Mouse (Mus musculus): Measurements from ENCODE around the gene Ankzf1.

DNA sequence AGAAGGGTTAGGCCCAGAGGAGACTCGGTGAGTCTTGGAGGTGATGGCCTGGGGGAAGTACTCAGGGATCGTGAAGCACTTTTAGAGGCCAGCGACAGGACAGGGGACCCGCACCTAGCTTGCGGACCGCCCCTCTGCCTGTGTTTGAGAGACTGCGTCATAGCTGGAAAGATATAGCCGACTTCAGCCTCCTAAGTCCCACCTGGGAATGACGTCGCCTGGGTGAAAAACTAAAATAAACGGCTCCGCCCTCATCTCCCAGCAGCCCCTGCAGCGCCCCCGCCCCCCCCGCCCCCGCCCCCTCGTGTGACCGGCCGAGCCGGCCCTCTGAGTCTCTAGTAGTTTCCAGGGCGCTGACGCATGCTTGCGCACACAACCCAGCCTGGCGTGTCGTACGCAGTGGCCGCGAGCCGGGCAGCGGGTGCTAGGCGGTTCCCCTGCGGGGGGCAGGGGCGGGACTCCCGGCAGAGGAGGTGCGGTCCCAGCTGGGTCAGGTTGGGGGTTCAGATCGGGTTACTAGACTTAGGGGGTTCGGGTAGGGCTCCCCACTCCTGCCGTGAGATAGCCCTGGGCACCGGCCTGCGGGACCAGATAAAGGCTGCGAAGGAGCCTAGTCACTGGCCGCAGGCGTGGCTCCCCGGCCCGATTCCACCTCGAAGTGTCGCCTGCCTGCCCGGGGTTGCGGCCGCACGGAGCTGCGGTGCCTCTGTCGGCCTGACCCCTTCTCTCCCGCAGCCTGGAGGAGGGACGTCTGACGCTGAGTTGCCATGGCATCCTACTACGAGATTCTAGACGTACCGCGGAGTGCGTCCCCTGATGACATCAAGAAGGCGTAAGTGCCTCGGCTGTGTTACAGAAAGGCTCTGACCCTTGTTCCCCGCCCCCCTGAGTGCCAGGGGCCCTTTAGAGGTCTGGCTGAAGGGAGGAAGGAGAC, 44.4 kb downstream of the Ankzf1 start, which contains the start of gene Dnajb2:
- TF ChIP-seq CTCF (IDR thresholded peaks at IDR 0.05; ENCODE audit: low read depth, low read length) (no peak), EP300 (IDR thresholded peaks at IDR 0.05; ENCODE audit: insufficient read depth, low read depth, low read length) (peak; percentile 23; the same call in 1 of the 2 replicates)
